Mouse (Mus musculus) kidney, embryonic 15.5 days (tissue): Measurements from ENCODE around the gene Alox12b. TPM values are rescaled to one million over a fixed set of nuclear protein-coding genes. Genes with fewer than 3 reads are reported as not detected.

Experiments
- ATAC-seq: fragments of 200-750 bp; cut with Nextera tagmentation; replicated peaks from 2 replicates; pipeline ENCODE4 v1.8.0; 2017; ENCODE audit warnings: moderate TSS enrichment; ENCODE audit not compliant: low FRiP score
- H3K27ac ChIP-seq: fragments of 300-500 bp; sonication (generic); 2 replicates; pipeline ENCODE4 v1.5.1; 2015; ENCODE audit warnings: mild to moderate bottlenecking, inconsistent platforms
- H3K27me3 ChIP-seq: fragments of 300-500 bp; sonication (generic); 2 replicates; pipeline ENCODE4 v1.6.1; 2015; ENCODE audit warnings: inconsistent platforms
- H3K36me3 ChIP-seq: fragments of 300-500 bp; sonication (generic); 2 replicates; pipeline ENCODE4 v1.6.1; 2015; ENCODE audit warnings: inconsistent platforms
- H3K4me1 ChIP-seq: fragments of 300-500 bp; sonication (generic); 2 replicates; pipeline ENCODE4 v1.6.1; 2015; ENCODE audit warnings: inconsistent platforms
- H3K4me2 ChIP-seq: fragments of 300-500 bp; sonication (generic); 2 replicates; pipeline ENCODE4 v1.6.1; 2015; ENCODE audit warnings: moderate library complexity, mild to moderate bottlenecking, inconsistent platforms
- H3K4me3 ChIP-seq: fragments of 300-500 bp; sonication (generic); replicated peaks from 2 replicates; pipeline ENCODE4 v1.5.1; 2015; ENCODE audit warnings: mild to moderate bottlenecking, inconsistent platforms
- H3K9ac ChIP-seq: fragments of 300-500 bp; sonication (generic); 2 replicates; pipeline ENCODE4 v1.6.1; 2015; ENCODE audit warnings: mild to moderate bottlenecking, inconsistent platforms
- H3K9me3 ChIP-seq: fragments of 300-500 bp; sonication (generic); replicated peaks from 2 replicates; pipeline ENCODE4 v1.6.1; 2016; ENCODE audit warnings: inconsistent platforms
- WGBS: fragments of 180-500 bp; shearing (Covaris S2); methylation state at CpG from one replicate; pipeline ENCODE4 v1.1.7; 2015; ENCODE audit warnings: mixed read lengths; 5-methylcytosine and 5-hydroxymethylcytosine counted together
- polyA plus RNA-seq: library from polyadenylated mRNA; unstranded; fragments of >200 nt; fragmentation: Nextera tagmentation; extraction: Ambion mirVana; gene quantifications from 2 replicates; pipeline ENCODE4 v1.2.1, GENCODE M21; 2015

Gene Alox12b
- polyA plus RNA-seq, 1 experiment from 2014 or later = 0.08 TPM

- 0 out of 2 replicates have a peak, but pooled peaks have one; percentile 12 for ATAC-seq
- peak overlapping the region; percentile 83 for H3K4me3 ChIP-seq
- peak overlapping the region; percentile 92 for H3K27ac ChIP-seq
- H3K27me3 ChIP-seq = peaks cover 9% of the 10 kb centered on the region; the same call in 1 of the 2 replicates
- no peaks in the 10 kb centered on the region for H3K9me3 ChIP-seq
- peak overlapping the region; percentile 94 for H3K4me2 ChIP-seq
- H3K9ac ChIP-seq = no peak overlapping the region
- no peaks in the 10 kb centered on the region for H3K36me3 ChIP-seq
- 0% methylated on average over 3 of the region's 3 CpGs for WGBS
- H3K4me1 ChIP-seq = peaks cover 44% of the 10 kb centered on the region
Observed at GRCm38 (mm10) chr11:69124498-69124847, 32.3 kb upstream of the Alox12b start.

GRCm38 (mm10) chr11:69125041-69125851, 31.5 kb upstream of the Alox12b start:
- under 1% methylated on average over 24 of the region's 24 CpGs for WGBS
- H3K27ac ChIP-seq = peak overlapping the region; percentile 88
- no peaks in the 10 kb centered on the region for H3K9me3 ChIP-seq
- peaks cover 9% of the 10 kb centered on the region; the same call in 1 of the 2 replicates for H3K27me3 ChIP-seq
- ATAC-seq = peak; percentile 50
- peaks cover 37% of the 10 kb centered on the region for H3K4me1 ChIP-seq
- peak overlapping the region; percentile 55 for H3K9ac ChIP-seq
- H3K36me3 ChIP-seq = no peaks in the 10 kb centered on the region
- peak overlapping the region; percentile 67 for H3K4me3 ChIP-seq
- peak overlapping the region; percentile 86 for H3K4me2 ChIP-seq

GRCm38 (mm10) chr11:69125852-69125918, 31.1 kb upstream of the Alox12b start, which contains the start of gene Aloxe3:
Aloxe3 (plus strand) TSS chr11:69125896.
- WGBS = 1% methylated on average over 3 of the region's 3 CpGs
- peak within 1 kb of the TSS; percentile 86 for H3K4me2 ChIP-seq
- peak within 1 kb of the TSS; percentile 55 for H3K9ac ChIP-seq
- peaks cover 9% of the 10 kb centered on the region; the same call in 1 of the 2 replicates for H3K27me3 ChIP-seq
- no peaks in the 10 kb centered on the region for H3K9me3 ChIP-seq
- H3K27ac ChIP-seq = peak within 1 kb of the TSS; percentile 88
- H3K4me3 ChIP-seq = peak within 1 kb of the TSS; percentile 67
- ATAC-seq = no peak
- no peaks in the 10 kb centered on the region for H3K36me3 ChIP-seq
- peaks cover 32% of the 10 kb centered on the region for H3K4me1 ChIP-seq

- Histone ChIP-seq H3K27me3 (peaks cover 9% of the 10 kb centered on the region; the same call in 1 of the 2 replicates), H3K9ac (peak overlapping the region; percentile 55), H3K36me3 (no peaks in the 10 kb centered on the region), H3K27ac (peak overlapping the region; percentile 88), H3K4me2 (peak overlapping the region; percentile 86), H3K9me3 (no peaks in the 10 kb centered on the region), H3K4me3 (peak overlapping the region; percentile 67), H3K4me1 (peaks cover 28% of the 10 kb centered on the region)
- no peak for ATAC-seq
- WGBS = 12% methylated on average over 20 of the region's 20 CpGs
Observed at GRCm38 (mm10) chr11:69125919-69126705, 30.7 kb upstream of the Alox12b start.

GRCm38 (mm10) chr11:69126706-69127095, 30.1 kb upstream of the Alox12b start:
- Histone ChIP-seq H3K9me3 (no peaks in the 10 kb centered on the region), H3K4me1 (peaks cover 23% of the 10 kb centered on the region), H3K27ac (no peak overlapping the region), H3K27me3 (peaks cover 9% of the 10 kb centered on the region; the same call in 1 of the 2 replicates), H3K9ac (no peak overlapping the region), H3K4me2 (peak overlapping the region; percentile 86), H3K36me3 (no peaks in the 10 kb centered on the region), H3K4me3 (peak overlapping the region; percentile 67)
- 39% methylated on average over 2 of the region's 2 CpGs for WGBS
- ATAC-seq = no peak

- Histone ChIP-seq H3K9ac (no peak overlapping the region), H3K4me1 (peaks cover 13% of the 10 kb centered on the region), H3K9me3 (no peaks in the 10 kb centered on the region), H3K27me3 (peaks cover 9% of the 10 kb centered on the region; the same call in 1 of the 2 replicates), H3K27ac (no peak overlapping the region), H3K4me2 (no peak overlapping the region), H3K36me3 (no peaks in the 10 kb centered on the region), H3K4me3 (no peak overlapping the region)
- no peak for ATAC-seq
- WGBS = 63% methylated on average over 8 of the region's 8 CpGs
Observed at GRCm38 (mm10) chr11:69128426-69129122, 28.2 kb upstream of the Alox12b start.

GRCm38 (mm10) chr11:69133566-69133922, 23.2 kb upstream of the Alox12b start:
- Histone ChIP-seq H3K27ac (no peak overlapping the region), H3K4me2 (peak overlapping the region; percentile 92), H3K4me1 (peaks cover 14% of the 10 kb centered on the region), H3K9me3 (no peaks in the 10 kb centered on the region), H3K27me3 (no peaks in the 10 kb centered on the region), H3K4me3 (peak overlapping the region; percentile 53), H3K9ac (no peak overlapping the region), H3K36me3 (no peaks in the 10 kb centered on the region)
- ATAC-seq = peak; percentile 23; the same call in 1 of the 2 replicates
- WGBS = 27% methylated on average over 5 of the region's 5 CpGs

- Histone ChIP-seq H3K4me3 (peak overlapping the region; percentile 53), H3K4me1 (peaks cover 14% of the 10 kb centered on the region), H3K9ac (peak overlapping the region; percentile 46), H3K27ac (no peak overlapping the region), H3K27me3 (no peaks in the 10 kb centered on the region), H3K4me2 (peak overlapping the region; percentile 92), H3K9me3 (no peaks in the 10 kb centered on the region), H3K36me3 (no peaks in the 10 kb centered on the region)
- peak; percentile 80 for ATAC-seq
- WGBS = under 1% methylated on average over 34 of the region's 34 CpGs
Observed at GRCm38 (mm10) chr11:69133923-69134621, 22.7 kb upstream of the Alox12b start.

GRCm38 (mm10) chr11:69134622-69134968, 22.2 kb upstream of the Alox12b start:
- peak overlapping the region; percentile 46 for H3K9ac ChIP-seq
- no peak for ATAC-seq
- 20% methylated on average over 8 of the region's 8 CpGs for WGBS

GRCm38 (mm10) chr11:69135361-69135760, 21.4 kb upstream of the Alox12b start:
- Histone ChIP-seq H3K9ac (no peak overlapping the region), H3K27ac (no peak overlapping the region), H3K36me3 (no peaks in the 10 kb centered on the region), H3K9me3 (no peaks in the 10 kb centered on the region), H3K4me1 (peaks cover 14% of the 10 kb centered on the region), H3K4me2 (no peak overlapping the region), H3K27me3 (no peaks in the 10 kb centered on the region), H3K4me3 (no peak overlapping the region)
- no peak for ATAC-seq
- WGBS = 89% methylated on average over 6 of the region's 6 CpGs

More at GRCm38 (mm10) chr11:69134622-69134968, 22.2 kb upstream of the Alox12b start:
- H3K4me2 ChIP-seq = peak overlapping the region; percentile 92
- H3K9me3 ChIP-seq = no peaks in the 10 kb centered on the region
- H3K36me3 ChIP-seq = no peaks in the 10 kb centered on the region
- peaks cover 14% of the 10 kb centered on the region for H3K4me1 ChIP-seq
- H3K4me3 ChIP-seq = peak overlapping the region; percentile 53
- no peaks in the 10 kb centered on the region for H3K27me3 ChIP-seq
- no peak overlapping the region for H3K27ac ChIP-seq

GRCm38 (mm10) chr11:69147546-69147945, 9.2 kb upstream of the Alox12b start:
- Histone ChIP-seq H3K4me1 (peaks cover 7% of the 10 kb centered on the region), H3K36me3 (no peaks in the 10 kb centered on the region), H3K27me3 (peaks cover 3% of the 10 kb centered on the region; the same call in 1 of the 2 replicates), H3K9ac (no peak overlapping the region), H3K4me2 (no peak overlapping the region), H3K9me3 (no peaks in the 10 kb centered on the region), H3K27ac (no peak overlapping the region), H3K4me3 (no peak overlapping the region)
- WGBS = 69% methylated on average over 7 of the region's 7 CpGs
- no peak for ATAC-seq
